ENCODE assay signal across 8 mouse cellular contexts in genomic region chr5:64809864-64810263, GRCm38 (mm10). TPM values are rescaled to one million over a fixed set of nuclear protein-coding genes. Genes with fewer than 3 reads are reported as not detected.
A peak's percentile ranks its signal among the peaks of the same experiment; 100 is the strongest.
DNase-seq lines count a peak whose midpoint lies in the region; ATAC-seq and TF ChIP-seq lines count a peak whose summit lies in the region.

No protein-coding gene starts in this region.

- WGBS in heart, embryonic 10.5 days, result 79% methylated on average over 11 of the region's 11 CpGs
- 74% methylated on average over 11 of the region's 11 CpGs for WGBS in lung, embryonic 14.5 days
- WGBS in stomach, embryonic 14.5 days, result 74% methylated on average over 11 of the region's 11 CpGs

- H3K4me2 ChIP-seq in lung, embryonic 14.5 days, result peak overlapping the region; percentile 59
- H3K4me2 ChIP-seq in stomach, embryonic 14.5 days (replicated peaks; ENCODE audit: low read depth, low read length), result peak overlapping the region; percentile 84; the same call in 1 of the 2 replicates

- no peaks in the 10 kb centered on the region for H3K27me3 ChIP-seq in heart, embryonic 10.5 days (ENCODE audit: insufficient read depth, poor library complexity, severe bottlenecking)
- no peaks in the 10 kb centered on the region for H3K27me3 ChIP-seq in lung, embryonic 14.5 days (ENCODE audit: insufficient read depth, low read length)
- no peaks in the 10 kb centered on the region for H3K27me3 ChIP-seq in stomach, embryonic 14.5 days (ENCODE audit: control insufficient read depth, insufficient read depth, low read length)

- no peak for ATAC-seq in lung, embryonic 14.5 days (ENCODE audit: insufficient read depth)
- ATAC-seq in stomach, embryonic 14.5 days (ENCODE audit: insufficient number of reproducible peaks, insufficient read depth, low FRiP score, low read depth), result no peak
- no peak for ATAC-seq in activated CD4-positive, CD25-positive, alpha-beta regulatory T cell, adult 4 months

- peak overlapping the region; percentile 99; the same call in 1 of the 2 replicates for H3K27ac ChIP-seq in heart, embryonic 10.5 days
- peak overlapping the region; percentile 93; the same call in 1 of the 2 replicates for H3K27ac ChIP-seq in lung, embryonic 14.5 days (ENCODE audit: low read depth)
- peak overlapping the region; percentile 94 for H3K27ac ChIP-seq in stomach, embryonic 14.5 days (ENCODE audit: low read length)

- H3K9ac ChIP-seq in lung, embryonic 14.5 days, result no peak overlapping the region
- no peak overlapping the region for H3K9ac ChIP-seq in stomach, embryonic 14.5 days (replicated peaks; ENCODE audit: low read depth, low read length)

- peaks cover 8% of the 10 kb centered on the region for H3K36me3 ChIP-seq in heart, embryonic 10.5 days
- H3K36me3 ChIP-seq in lung, embryonic 14.5 days (ENCODE audit: insufficient read depth), result peaks cover 8% of the 10 kb centered on the region; the same call in 1 of the 2 replicates
- peaks cover 4% of the 10 kb centered on the region; the same call in 1 of the 2 replicates for H3K36me3 ChIP-seq in stomach, embryonic 14.5 days (ENCODE audit: control insufficient read depth, insufficient read depth, low read length)

- no peaks in the 10 kb centered on the region for H3K9me3 ChIP-seq in heart, embryonic 10.5 days
- no peaks in the 10 kb centered on the region for H3K9me3 ChIP-seq in lung, embryonic 14.5 days (ENCODE audit: low read depth, low read length)
- H3K9me3 ChIP-seq in stomach, embryonic 14.5 days (ENCODE audit: control insufficient read depth, low read depth, low read length), result no peaks in the 10 kb centered on the region

- no peak overlapping the region for H3K4me3 ChIP-seq in heart, embryonic 10.5 days
- no peak overlapping the region for H3K4me3 ChIP-seq in lung, embryonic 14.5 days (ENCODE audit: low read depth, low read length)
- no peak overlapping the region for H3K4me3 ChIP-seq in stomach, embryonic 14.5 days (ENCODE audit: low read depth, low read length)

- TF ChIP-seq CTCF in lung, embryonic 14.5 days (IDR thresholded peaks at IDR 0.05; ENCODE audit: low read depth), result no peak

- H3K4me1 ChIP-seq in heart, embryonic 10.5 days, result peaks cover 88% of the 10 kb centered on the region
- peaks cover 50% of the 10 kb centered on the region for H3K4me1 ChIP-seq in lung, embryonic 14.5 days (ENCODE audit: insufficient read depth)
- H3K4me1 ChIP-seq in stomach, embryonic 14.5 days (ENCODE audit: control insufficient read depth, insufficient read depth, low read length), result peaks cover 60% of the 10 kb centered on the region

- DNase-seq in thymus, postnatal 0 days (ENCODE audit: low spot score), result peak; percentile 30
- DNase-seq in thymus, postnatal 10 days (ENCODE audit: low spot score in 2 of 2), result no peak
- DNase-seq in heart, embryonic 10.5 days (ENCODE audit: low spot score), result no peak
- DNase-seq in lung, embryonic 14.5 days, result no peak
- no peak for DNase-seq in adipocyte (ENCODE audit: low spot score)
- no peak for DNase-seq in layer of hippocampus, adult 9-11 months

RNA-seq across cellular contexts. Expression of gene Klf3, which starts 6.7 kb away (rescaled TPM):
- 81.6 and 112 TPM in 2 replicates for polyA plus RNA-seq in thymus, postnatal 0 days (2015; fragmentation: Nextera tagmentation; extraction: Ambion mirVana)
- 49.6 and 61.8 TPM in 2 replicates for polyA plus RNA-seq in heart, embryonic 10.5 days (2016; fragmentation: Nextera tagmentation; extraction: Ambion mirVana)
- 63.2 and 69.3 TPM in 2 replicates for polyA plus RNA-seq in lung, embryonic 14.5 days (2014; fragmentation: Nextera tagmentation; extraction: Ambion mirVana)
- 106 and 115 TPM in 2 replicates for polyA plus RNA-seq in stomach, embryonic 14.5 days (2014; fragmentation: Nextera tagmentation; extraction: Ambion mirVana)
- polyA plus RNA-seq in activated CD4-positive, CD25-positive, alpha-beta regulatory T cell, adult 4 months (2017; shearing (Covaris generic)), result 10 to 100 TPM; 64.9 to 76.7 TPM
